Mouse (Mus musculus): ENCODE data around the gene Dap.

GRCm38 (mm10) chr15:31235794-31236548, 11.9 kb downstream of the Dap start:
- TF ChIP-seq POLR2A (IDR thresholded peaks at IDR 0.05; ENCODE audit: borderline replicate concordance, control insufficient read depth, low read depth, low read length) (no peak), CTCF (IDR thresholded peaks at IDR 0.05; ENCODE audit: control insufficient read depth, insufficient read depth, low read length) (no peak)
